Mouse (Mus musculus) heart, postnatal 4 days (tissue): ENCODE data around the gene Adap2. TPM values are rescaled to one million over a fixed set of nuclear protein-coding genes. Genes with fewer than 3 reads are reported as not detected.

Source experiments
- DNase-seq: peaks from one replicate; pipeline ENCODE4 v3.0.0; 2021
- total RNA-seq, 2 experiments: library from RNA; stranded (reverse); gene quantifications; 2 replicates each; pipeline ENCODE4 v1.2.3; 2021

The Adap2 gene
- total RNA-seq, 2 experiments from 2014 or later, result 3.6 to 4.3 TPM

DNA sequence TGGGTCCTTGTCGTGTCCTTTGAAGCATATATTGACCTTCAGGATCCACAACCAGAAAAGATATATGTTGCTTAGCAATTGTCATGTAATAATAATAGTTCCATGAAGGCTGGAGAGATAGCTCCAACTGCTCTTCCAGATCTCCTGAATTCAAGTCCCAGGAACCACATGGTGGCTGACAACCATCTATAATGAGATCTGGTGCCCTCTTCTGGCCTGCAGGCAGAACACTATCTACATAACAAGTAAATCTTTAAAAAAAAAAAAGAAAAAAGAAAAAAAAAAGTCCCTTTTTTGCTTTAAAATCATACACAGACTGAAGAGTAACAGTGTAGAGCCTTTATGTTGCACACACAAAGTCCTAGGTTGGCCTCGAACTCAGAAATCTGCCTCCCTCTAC is 45.9 kb downstream of the Adap2 start:
- no peak for DNase-seq

DNA sequence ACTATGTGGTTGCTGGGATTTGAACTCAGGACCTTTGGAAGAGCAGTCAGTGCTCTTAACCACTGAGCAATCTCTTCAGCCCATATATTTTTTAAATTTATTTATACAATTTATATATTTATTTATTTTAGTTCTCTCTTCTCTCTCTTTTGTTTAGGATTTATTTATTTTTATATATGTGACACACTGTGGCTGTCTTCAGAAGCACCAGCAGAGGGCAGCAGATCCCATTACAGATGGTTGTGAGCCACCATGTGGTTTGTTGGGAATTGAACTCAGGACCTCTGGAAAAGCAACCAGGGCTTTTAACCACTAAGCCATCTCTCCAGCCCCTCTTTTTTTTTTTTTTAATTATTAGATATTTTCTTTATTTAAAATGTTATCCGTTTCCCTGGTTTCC is 46.4 kb downstream of the Adap2 start:
- peak; percentile 25 for DNase-seq

DNA sequence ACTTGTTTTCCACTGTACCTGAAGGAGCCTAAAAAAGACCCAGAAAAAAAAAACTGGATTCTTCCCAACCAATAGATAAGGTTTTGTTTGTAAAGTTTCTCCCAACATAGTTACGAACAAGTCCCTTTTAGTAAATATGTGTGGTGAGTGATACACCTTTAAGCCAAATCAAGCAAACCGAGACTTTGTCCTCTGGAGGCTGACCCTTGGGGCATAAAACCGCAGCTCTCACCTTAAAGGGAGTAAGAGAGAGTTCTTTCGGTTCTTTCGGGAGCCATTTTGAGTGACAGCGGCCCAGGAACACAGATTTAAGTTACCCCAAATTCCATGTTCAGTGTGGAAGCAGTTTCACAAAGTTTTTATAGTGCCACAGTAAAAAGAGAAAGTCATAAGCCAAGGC is 48.4 kb downstream of the Adap2 start:
- DNase-seq, result no peak

DNA sequence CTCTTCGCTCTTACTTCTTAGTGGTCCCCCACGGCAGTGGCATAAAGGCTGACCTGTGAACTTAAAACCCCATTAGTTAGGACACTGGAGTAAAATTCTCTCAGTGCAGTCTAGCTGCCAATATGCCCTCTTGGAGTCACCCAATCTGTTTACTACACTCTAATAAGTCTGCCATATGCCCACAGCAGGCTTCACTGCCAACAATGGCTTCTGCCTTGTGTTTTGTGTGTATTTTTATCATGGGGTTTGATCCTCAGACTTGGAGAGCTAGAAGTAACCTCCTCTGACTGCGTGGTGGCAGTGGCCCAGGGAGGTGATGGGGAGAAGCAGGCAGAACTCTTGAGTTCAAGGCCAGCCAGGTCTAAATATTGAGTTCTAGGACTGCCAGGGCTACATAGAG is 50.1 kb downstream of the Adap2 start:
- DNase-seq, result no peak

DNA sequence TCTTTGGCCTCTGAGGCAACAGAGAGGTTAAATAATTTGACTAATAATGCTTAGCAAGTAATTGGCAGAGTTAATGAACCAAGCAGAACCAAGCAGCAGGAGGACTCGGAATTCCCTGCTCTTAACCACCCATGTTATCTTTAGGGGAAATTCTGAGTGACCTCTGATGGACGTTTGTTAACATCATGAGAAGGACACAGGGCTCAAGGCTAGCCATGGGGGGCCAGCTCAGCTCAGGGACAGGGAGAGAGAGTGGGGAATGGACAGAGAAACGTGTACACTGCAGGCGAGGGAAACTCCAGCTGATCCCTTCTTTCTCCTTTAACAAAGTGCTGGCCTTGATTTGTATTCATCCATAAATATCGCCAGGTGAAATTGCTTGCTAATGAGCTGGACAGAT is 51.0 kb downstream of the Adap2 start:
- no peak for DNase-seq

DNA sequence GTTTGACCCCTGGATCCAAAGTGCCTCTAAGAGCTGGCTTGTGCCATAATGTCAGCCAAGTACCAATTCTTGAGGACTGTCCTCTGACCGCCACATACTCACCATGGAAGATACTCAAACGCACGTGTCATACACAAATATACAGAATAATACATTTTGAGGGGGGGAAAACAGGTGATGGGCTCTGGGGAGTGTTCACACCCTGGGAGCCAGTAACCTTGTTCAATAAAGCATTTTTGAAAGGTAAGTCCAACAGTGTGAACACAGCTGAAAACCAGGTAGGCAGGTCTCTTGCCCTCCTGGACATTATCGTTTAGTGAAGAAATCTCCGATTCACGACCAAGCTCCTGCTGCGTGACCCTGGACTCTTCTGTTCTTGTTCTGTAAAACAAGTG is 54.6 kb downstream of the Adap2 start:
- no peak for DNase-seq

DNA sequence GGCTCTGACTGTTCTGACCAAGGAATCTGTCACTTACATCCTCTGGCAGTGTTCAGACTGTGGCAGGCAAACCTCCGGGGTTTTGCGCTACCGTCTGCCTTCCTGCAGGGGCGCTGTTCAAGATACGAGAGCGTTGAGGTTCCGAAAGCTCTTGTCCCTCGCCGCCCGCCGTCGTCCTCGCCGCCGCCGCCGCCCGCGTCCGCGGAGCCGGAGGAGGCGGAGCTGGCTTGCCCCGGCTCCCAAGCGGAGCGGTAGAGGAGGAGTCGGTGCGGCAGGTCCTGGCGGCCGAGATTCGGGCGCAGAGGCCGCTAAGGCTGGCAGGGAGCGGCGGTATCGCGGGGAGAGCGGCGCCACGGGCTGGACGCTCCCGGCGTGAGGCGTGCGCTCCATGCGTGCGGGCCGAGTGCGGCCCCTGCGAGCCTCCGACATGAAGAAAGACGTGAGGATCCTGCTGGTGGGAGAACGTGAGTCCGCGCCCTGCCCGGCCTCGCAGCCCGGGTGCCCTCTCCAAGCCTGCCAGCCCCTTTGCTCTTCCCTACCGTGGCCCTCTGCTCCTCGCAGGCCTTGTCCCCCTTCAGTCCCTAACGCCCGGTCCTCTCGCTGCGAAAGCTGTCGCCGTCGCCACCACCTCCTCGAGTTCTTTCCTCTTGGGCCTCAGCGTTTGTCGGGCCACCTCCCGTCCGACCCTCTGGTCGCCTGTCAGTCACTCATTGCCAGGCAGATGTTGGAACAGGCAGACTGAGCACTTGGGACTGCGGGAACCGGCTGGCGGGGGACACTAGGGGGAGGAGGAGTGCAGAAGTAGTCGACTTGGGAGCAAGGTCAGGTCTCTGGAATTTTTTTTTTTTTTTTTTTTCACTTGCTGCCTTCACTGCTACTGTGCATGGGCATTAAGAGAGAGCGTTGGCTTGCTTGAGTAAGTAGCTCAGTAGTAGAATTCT is 55.2 kb downstream of the Adap2 start, which contains the start of gene Rhot1:
Rhot1 (plus strand) TSS at position 160 of the 941 bp plus-strand sequence.
- peak; percentile 98 for DNase-seq

DNA sequence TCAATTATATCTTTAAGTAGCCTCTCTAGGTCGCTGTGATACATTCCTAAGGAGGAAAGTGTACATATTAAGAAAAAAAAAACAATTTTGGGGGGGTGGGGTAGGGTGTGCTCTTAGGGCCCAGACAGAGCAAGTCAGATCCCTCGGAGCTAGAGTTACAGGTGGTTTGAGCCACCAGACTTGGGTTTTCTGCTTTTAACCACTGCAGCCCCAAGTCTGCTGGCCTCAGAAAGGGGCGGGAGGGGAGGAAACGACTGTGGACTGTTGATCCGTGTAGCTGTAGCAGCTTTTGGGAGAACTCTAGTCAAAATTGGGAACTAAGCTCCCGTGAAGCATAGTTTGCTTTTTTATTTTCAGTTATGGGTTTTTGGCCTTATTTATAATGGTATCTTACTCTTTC is 56.4 kb downstream of the Adap2 start:
- no peak for DNase-seq

DNA sequence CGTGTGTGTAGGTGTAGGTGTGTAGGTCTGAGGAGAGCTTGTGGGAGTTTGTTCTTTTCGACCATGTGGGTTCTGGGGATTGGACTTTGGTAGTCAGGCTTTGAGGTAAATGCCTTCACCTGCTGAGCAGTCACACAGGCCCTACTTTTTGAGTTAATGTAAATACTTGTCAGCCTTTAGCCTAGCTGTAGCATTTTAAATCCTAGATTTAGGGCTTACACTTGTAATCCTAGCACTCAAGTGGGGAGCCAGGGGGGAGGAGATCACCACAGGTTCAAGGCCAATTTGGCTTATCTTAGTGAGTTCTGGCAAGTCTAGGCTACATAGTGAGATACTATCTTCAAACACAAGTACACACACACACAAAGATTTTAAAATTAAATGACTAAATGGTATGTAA is 58.4 kb downstream of the Adap2 start:
- no peak for DNase-seq

DNA sequence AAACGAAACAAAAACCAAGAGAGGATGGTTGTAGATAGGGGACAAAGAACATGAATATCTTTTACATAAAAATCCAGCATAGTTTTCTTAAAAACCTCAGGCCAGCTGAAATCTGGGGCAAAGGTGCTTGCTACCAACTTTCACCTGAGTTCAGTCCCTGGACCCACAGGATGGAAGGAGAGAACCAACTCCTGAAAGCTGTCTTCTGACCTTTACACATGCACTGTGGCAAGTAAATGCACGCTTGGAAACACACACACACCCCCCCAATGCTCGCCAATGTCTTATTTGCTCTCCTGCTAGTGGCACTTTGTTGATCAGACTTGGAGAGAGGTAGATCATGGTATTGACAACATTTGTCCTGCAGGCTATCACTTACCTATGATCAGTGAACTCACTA is 61.4 kb downstream of the Adap2 start:
- DNase-seq, result no peak

DNA sequence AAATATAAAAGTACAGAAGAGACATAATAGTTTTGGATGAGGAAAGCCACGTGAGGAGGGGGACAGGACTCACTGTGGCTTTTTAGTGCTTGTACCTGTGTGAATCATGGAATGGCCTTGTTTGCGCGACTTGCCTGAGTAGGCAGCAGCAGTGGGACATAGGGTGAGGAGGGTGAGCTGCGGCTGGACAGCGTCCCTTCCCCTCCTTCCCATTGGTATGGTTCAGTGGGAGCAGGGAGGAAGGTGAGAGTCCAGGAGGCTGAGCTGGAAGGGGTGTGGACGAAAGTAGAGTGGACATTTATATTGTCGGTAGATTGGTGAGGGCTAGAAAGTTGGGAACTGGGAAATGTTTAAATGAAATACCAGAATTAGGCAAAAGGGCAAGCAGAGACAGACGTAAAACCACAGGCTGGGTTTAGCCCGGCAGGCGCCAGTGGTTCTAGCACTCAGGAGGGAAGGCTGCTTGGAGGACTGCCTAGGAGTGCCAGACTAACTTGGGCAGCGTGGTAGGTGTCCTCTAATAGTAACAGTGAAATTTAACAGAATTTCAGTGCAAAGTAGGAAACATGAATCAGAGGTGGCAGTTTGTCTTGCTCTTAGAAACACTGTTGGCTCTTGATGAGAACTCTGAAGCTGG is 64.9 kb downstream of the Adap2 start:
- no peak for DNase-seq

Other genes with a start within 250 kb of the Adap2 start
- gene Utp6, start 191.7 kb upstream of the Adap2 start, total RNA-seq, result 10 to 100 TPM; 29.4 to 29.5 TPM
- gene Suz12, start 161.0 kb upstream of the Adap2 start, total RNA-seq, result 10 to 100 TPM; 53.0 to 58.9 TPM
- gene Crlf3, start 73.1 kb upstream of the Adap2 start, total RNA-seq, result 10 to 100 TPM; 24.0 to 25.4 TPM
- gene Atad5, start 64.7 kb upstream of the Adap2 start, total RNA-seq, result 1 to 10 TPM; 8.2 to 8.8 TPM
- 10 to 100 TPM; 19.1 to 19.5 TPM for gene Tefm, start 11.9 kb upstream of the Adap2 start, total RNA-seq
- gene Rnf135, start 29.7 kb downstream of the Adap2 start, total RNA-seq, result 1 to 10 TPM; 5.2 to 8.5 TPM
- gene Rhot1, start 54.9 kb downstream of the Adap2 start, total RNA-seq, result 10 to 100 TPM; 62.6 to 63.8 TPM
- gene Rhbdl3, start 146.8 kb downstream of the Adap2 start, total RNA-seq, result 1 to 10 TPM; 1.7 to 1.8 TPM
- 10 to 100 TPM; 15.2 to 17.5 TPM for gene 5730455P16Rik, start 223.9 kb downstream of the Adap2 start, total RNA-seq
- gene Zfp207, start 229.2 kb downstream of the Adap2 start, total RNA-seq, result 100 to 1,000 TPM; 101 to 112 TPM